In genomic region chr1:131115932-131116331, GRCm38 (mm10) we compare ENCODE assay signal across 10 mouse cellular contexts. TPM values are rescaled to one million over a fixed set of nuclear protein-coding genes. Genes with fewer than 3 reads are reported as not detected.
DNase-seq lines count a peak whose midpoint lies in the region; ATAC-seq and TF ChIP-seq lines count a peak whose summit lies in the region.
"Had no signal": no experiment of that assay in that cellular context is flagged by ENCODE, and none has a peak within 500 bp of the region (broad histone marks: within the 10 kb centered on the region; RNA-seq: fewer than 3 reads in every experiment).

No protein-coding gene starts in this region.

- H3K9me3 ChIP-seq in heart, postnatal 0 days (replicated peaks; ENCODE audit: control insufficient read depth, low read length) = no peaks in the 10 kb centered on the region
- H3K9me3 ChIP-seq: embryonic facial prominence, embryonic 13.5 days; midbrain, embryonic 12.5 days had no signal

- WGBS in heart, postnatal 0 days = 15% methylated on average over 6 of the region's 6 CpGs

- no peak overlapping the region for H3K9ac ChIP-seq in heart, postnatal 0 days (replicated peaks; ENCODE audit: low read depth, low read length)
- H3K9ac ChIP-seq: embryonic facial prominence, embryonic 13.5 days; midbrain, embryonic 12.5 days had no signal

- no peaks in the 10 kb centered on the region for H3K36me3 ChIP-seq in heart, postnatal 0 days (replicated peaks; ENCODE audit: control insufficient read depth, insufficient read depth, low read length)
- H3K36me3 ChIP-seq in splenic B cell, adult 2 months (ENCODE audit: control insufficient read depth, insufficient read depth, low read length, poor library complexity, severe bottlenecking) = no peaks in the 10 kb centered on the region
- H3K36me3 ChIP-seq: embryonic facial prominence, embryonic 13.5 days; midbrain, embryonic 12.5 days had no signal

- peak; percentile 78 for TF ChIP-seq CTCF in heart, postnatal 0 days (IDR thresholded peaks at IDR 0.05; ENCODE audit: low read depth)

- peak; percentile 74 to 81 for DNase-seq in left cerebral cortex, adult 18-20 months (ENCODE audit: low spot score in 2 of 2)
- DNase-seq in left cerebral cortex, adult 8-10 months (ENCODE audit: low spot score in 2 of 2) = no peak
- DNase-seq in ZHBTc4 (ENCODE audit: low read depth, low spot score) = peak; percentile 83
- peak; percentile 59 for DNase-seq in heart, postnatal 0 days (ENCODE audit: low spot score)
- peak; percentile 65 to 84 for DNase-seq in layer of hippocampus, postnatal 14 days (ENCODE audit: low spot score in 2 of 2)
- DNase-seq in mesoderm, embryonic 11.5 days (ENCODE audit: low read depth, low spot score) = peak; percentile 86
- DNase-seq in splenic B cell, adult 2 months (ENCODE audit: low read depth, low spot score) = peak; percentile 91

- no peak overlapping the region for H3K27ac ChIP-seq in heart, postnatal 0 days (ENCODE audit: low read depth)

- peaks cover 32% of the 10 kb centered on the region for H3K4me1 ChIP-seq in heart, postnatal 0 days (ENCODE audit: control insufficient read depth, insufficient read depth)

- no peak; the same call in 1 of the 2 replicates for TF ChIP-seq EP300 in heart, postnatal 0 days (IDR thresholded peaks at IDR 0.05; ENCODE audit: low read depth)

- H3K4me2 ChIP-seq in heart, postnatal 0 days (ENCODE audit: low read depth, low read length) = no peak overlapping the region
- H3K4me2 ChIP-seq: embryonic facial prominence, embryonic 13.5 days had no signal

- H3K4me3 ChIP-seq in heart, postnatal 0 days (ENCODE audit: low read depth, low read length) = no peak overlapping the region
- H3K4me3 ChIP-seq: embryonic facial prominence, embryonic 13.5 days; midbrain, embryonic 12.5 days had no signal

- no peaks in the 10 kb centered on the region for H3K27me3 ChIP-seq in heart, postnatal 0 days (ENCODE audit: control insufficient read depth, insufficient read depth, low read length)
- H3K27me3 ChIP-seq in splenic B cell, adult 2 months (ENCODE audit: control insufficient read depth, insufficient read depth, low read length, poor library complexity, severe bottlenecking) = no peaks in the 10 kb centered on the region

- ATAC-seq in common myeloid progenitor, adult 5-6 weeks (replicated peaks; ENCODE audit: low read depth, poor library complexity, severe bottlenecking) = peak; percentile 73
- peak; percentile 28; the same call in 1 of the 2 replicates for ATAC-seq in heart, postnatal 0 days (ENCODE audit: insufficient read depth, low read depth)

RNA-seq across cellular contexts. Expression of gene Mapkapk2, which starts 18.3 kb away (rescaled TPM):
- 10 to 100 TPM; 35.8 to 37.2 TPM for total RNA-seq in left cerebral cortex, adult 18-20 months (2021)
- 10 to 100 TPM; 28.3 to 33.7 (median 31.7) TPM for total RNA-seq in left cerebral cortex, adult 8-10 months (2022)
- 124 and 128 TPM in 2 replicates for total RNA-seq in common myeloid progenitor, adult 5-6 weeks (2017)
- 302 and 348 TPM in 2 replicates for total RNA-seq in heart, postnatal 0 days (2014; rRNA removed; ENCODE audit: low replicate concordance)
- 62.6 and 69.9 TPM in 2 replicates for polyA plus RNA-seq in heart, postnatal 0 days (2015; fragmentation: Nextera tagmentation; extraction: Ambion mirVana)
- 10 to 100 TPM; 26.1 to 30.4 TPM for total RNA-seq in layer of hippocampus, postnatal 14 days (2021)

RNA-seq across cellular contexts. Expression of gene Dyrk3, which starts 22.2 kb away (rescaled TPM):
- 10 to 100 TPM; 14.9 to 16.7 TPM for total RNA-seq in left cerebral cortex, adult 18-20 months (2021)
- total RNA-seq in left cerebral cortex, adult 8-10 months (2022) = 10 to 100 TPM in 2 of 4 experiments, 1 to 10 TPM in 2; 7.8 to 11.0 (median 9.7) TPM
- 10.3 and 11.4 TPM in 2 replicates for total RNA-seq in common myeloid progenitor, adult 5-6 weeks (2017)
- total RNA-seq in heart, postnatal 0 days (2014; rRNA removed; ENCODE audit: low replicate concordance) = 1.3 and 1.4 TPM in 2 replicates
- 0.60 and 0.86 TPM in 2 replicates for polyA plus RNA-seq in heart, postnatal 0 days (2015; fragmentation: Nextera tagmentation; extraction: Ambion mirVana)
- total RNA-seq in layer of hippocampus, postnatal 14 days (2021) = 10 to 100 TPM; 13.3 to 14.2 TPM

RNA-seq across cellular contexts. Expression of gene Eif2d, which starts 37.0 kb away (rescaled TPM):
- total RNA-seq in left cerebral cortex, adult 18-20 months (2021) = 10 to 100 TPM; 35.0 to 37.5 TPM
- total RNA-seq in left cerebral cortex, adult 8-10 months (2022) = 10 to 100 TPM; 33.1 to 38.1 (median 34.4) TPM
- total RNA-seq in common myeloid progenitor, adult 5-6 weeks (2017) = 28.7 and 32.8 TPM in 2 replicates
- total RNA-seq in heart, postnatal 0 days (2014; rRNA removed; ENCODE audit: low replicate concordance) = 16.6 and 27.0 TPM in 2 replicates
- 38.3 and 39.6 TPM in 2 replicates for polyA plus RNA-seq in heart, postnatal 0 days (2015; fragmentation: Nextera tagmentation; extraction: Ambion mirVana)
- total RNA-seq in layer of hippocampus, postnatal 14 days (2021) = 10 to 100 TPM; 38.8 to 39.2 TPM

Comparison
In these comparisons a context has a peak if more than half of its experiments do, and no peak if none do; other contexts are left out.
1. DNase-seq: peak in left cerebral cortex, adult 18-20 months (2 of 2), ZHBTc4 (single experiment), heart, postnatal 0 days (single experiment), layer of hippocampus, postnatal 14 days (2 of 2), mesoderm, embryonic 11.5 days (single experiment) and splenic B cell, adult 2 months (single experiment); none in left cerebral cortex, adult 8-10 months (0 of 2).